Comparison of ENCODE assay signal across 8 mouse cellular contexts in the genomic region with DNA sequence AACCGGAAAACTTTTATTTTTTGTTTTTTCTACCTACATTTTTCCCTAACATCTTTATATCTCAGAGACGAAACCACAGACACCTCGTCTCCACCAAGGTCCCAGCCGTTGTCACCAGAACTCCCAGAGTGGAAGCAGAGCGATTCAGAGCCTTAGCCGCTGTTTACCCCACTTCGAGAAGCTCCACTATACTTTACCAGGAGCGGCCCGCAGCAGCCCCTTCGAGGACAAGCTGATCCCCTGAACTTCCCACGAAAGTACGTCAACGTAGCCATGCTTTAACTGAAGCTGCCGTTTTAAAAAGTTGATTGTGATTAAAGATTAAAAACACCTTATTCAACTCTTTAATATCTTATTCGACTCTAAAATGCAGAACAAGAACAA. TPM values are rescaled to one million over a fixed set of nuclear protein-coding genes. Genes with fewer than 3 reads are reported as not detected.
DNase-seq lines count a peak whose midpoint lies in the region; ATAC-seq and TF ChIP-seq lines count a peak whose summit lies in the region.

No protein-coding gene starts in this region.

- no peaks in the 10 kb centered on the region for H3K36me3 ChIP-seq in kidney, embryonic 14.5 days (ENCODE audit: control insufficient read depth, insufficient read depth, low read length)
- no peaks in the 10 kb centered on the region for H3K36me3 ChIP-seq in heart, postnatal 0 days (replicated peaks; ENCODE audit: control insufficient read depth, insufficient read depth, low read length)
- no peaks in the 10 kb centered on the region for H3K36me3 ChIP-seq in macrophage (ENCODE audit: inconsistent target)

- no peaks in the 10 kb centered on the region for H3K27me3 ChIP-seq in kidney, embryonic 14.5 days (ENCODE audit: control insufficient read depth, insufficient read depth, low read length)
- no peaks in the 10 kb centered on the region for H3K27me3 ChIP-seq in heart, postnatal 0 days (ENCODE audit: control insufficient read depth, insufficient read depth, low read length)

- 41% methylated on average over 15 of the region's 15 CpGs for WGBS in kidney, embryonic 14.5 days
- 28% methylated on average over 15 of the region's 15 CpGs for WGBS in heart, postnatal 0 days
- 31% methylated on average over 15 of the region's 15 CpGs for WGBS in macrophage (ENCODE audit: missing documents)

- no peak for TF ChIP-seq CTCF in heart, postnatal 0 days (IDR thresholded peaks at IDR 0.05; ENCODE audit: low read depth)

- H3K79me2 ChIP-seq in macrophage (ENCODE audit: inconsistent target), result no peaks in the 10 kb centered on the region

- TF ChIP-seq EP300 in heart, postnatal 0 days (IDR thresholded peaks at IDR 0.05; ENCODE audit: low read depth), result no peak

- no peak for DNase-seq in kidney, postnatal 10 days
- no peak for DNase-seq in heart, postnatal 0 days (ENCODE audit: low spot score)
- no peak for DNase-seq in adrenal gland, adult (ENCODE audit: inconsistent age in 2 of 2, low spot score in 1 of 2)
- DNase-seq in left cerebral cortex, postnatal 25 days (ENCODE audit: low spot score in 2 of 2), result no peak
- no peak for DNase-seq in retina, postnatal 1 day

- H3K9ac ChIP-seq in kidney, embryonic 14.5 days (ENCODE audit: low read depth, low read length), result no peak overlapping the region
- peak overlapping the region; percentile 52 for H3K9ac ChIP-seq in heart, postnatal 0 days (replicated peaks; ENCODE audit: low read depth, low read length)

- H3K4me2 ChIP-seq in kidney, embryonic 14.5 days (replicated peaks; ENCODE audit: low read depth, low read length), result peak overlapping the region; percentile 35
- peak overlapping the region; percentile 50 for H3K4me2 ChIP-seq in heart, postnatal 0 days (ENCODE audit: low read depth, low read length)

- peak; percentile 86 for ATAC-seq in kidney, embryonic 14.5 days (ENCODE audit: low FRiP score, low TSS enrichment)
- ATAC-seq in activated CD4-positive, CD25-positive, alpha-beta regulatory T cell, adult 4 months, result peak; percentile 41
- peak; percentile 79 for ATAC-seq in heart, postnatal 0 days (ENCODE audit: insufficient read depth, low read depth)

- H3K4me3 ChIP-seq in kidney, embryonic 14.5 days (ENCODE audit: low read length), result peak overlapping the region; percentile 45
- H3K4me3 ChIP-seq in heart, postnatal 0 days (ENCODE audit: low read depth, low read length), result peak overlapping the region; percentile 55
- peak overlapping the region; percentile 42 for H3K4me3 ChIP-seq in macrophage (ENCODE audit: inconsistent target)

- intact Hi-C loops in left cerebral cortex, postnatal 25 days (cut with DNase I), result loop anchor here (10.0 kb wide), 1 partner anchor 261 kb away; a partner anchor contains a TSS

- no peak overlapping the region for H3K27ac ChIP-seq in kidney, embryonic 14.5 days (ENCODE audit: low read depth, low read length)
- peak overlapping the region; percentile 67 for H3K27ac ChIP-seq in heart, postnatal 0 days (ENCODE audit: low read depth)
- H3K27ac ChIP-seq in macrophage, result no peak overlapping the region

- no peaks in the 10 kb centered on the region for H3K4me1 ChIP-seq in kidney, embryonic 14.5 days (ENCODE audit: control insufficient read depth, insufficient read depth, low read length)
- H3K4me1 ChIP-seq in heart, postnatal 0 days (ENCODE audit: control insufficient read depth, insufficient read depth), result no peaks in the 10 kb centered on the region

- H3K9me3 ChIP-seq in kidney, embryonic 14.5 days (ENCODE audit: control insufficient read depth, low read length), result no peaks in the 10 kb centered on the region
- no peaks in the 10 kb centered on the region for H3K9me3 ChIP-seq in heart, postnatal 0 days (replicated peaks; ENCODE audit: control insufficient read depth, low read length)

RNA-seq across cellular contexts. Expression of a gene that starts 1.6 kb away (rescaled TPM):
- 0.05 TPM in 1 of 2 replicates, not detected in the other for polyA plus RNA-seq in kidney, embryonic 14.5 days (2014; fragmentation: Nextera tagmentation; extraction: Ambion mirVana)
- not detected for polyA plus RNA-seq in activated CD4-positive, CD25-positive, alpha-beta regulatory T cell, adult 4 months (2017; shearing (Covaris generic))
- 0.19 TPM in 1 of 2 replicates, not detected in the other for total RNA-seq in heart, postnatal 0 days (2014; rRNA removed; ENCODE audit: low replicate concordance)
- 0.05 TPM in 1 of 2 replicates, not detected in the other for polyA plus RNA-seq in heart, postnatal 0 days (2015; fragmentation: Nextera tagmentation; extraction: Ambion mirVana)
- 1 to 10 TPM in 1 of 26 experiments, not detected in 25; 1.5 TPM for total RNA-seq in macrophage (2018; cell fraction: chromatin; rRNA removed)
- total RNA-seq in macrophage (2018; cell fraction: cytosol; rRNA removed), result under 1 TPM in 3 of 26 experiments, not detected in 23; 0.05 to 0.11 (median 0.09) TPM
- not detected for total RNA-seq in macrophage (2018; cell fraction: nucleus; rRNA removed)
- not detected in 3 replicates for polyA plus RNA-seq in macrophage (2018)
- total RNA-seq in left cerebral cortex, postnatal 25 days (2021), result under 1 TPM; 0.09 to 0.16 TPM

RNA-seq across cellular contexts. Expression of a gene that starts 30.7 kb away (rescaled TPM):
- not detected in 2 replicates for polyA plus RNA-seq in kidney, embryonic 14.5 days (2014; fragmentation: Nextera tagmentation; extraction: Ambion mirVana)
- polyA plus RNA-seq in activated CD4-positive, CD25-positive, alpha-beta regulatory T cell, adult 4 months (2017; shearing (Covaris generic)), result not detected
- total RNA-seq in heart, postnatal 0 days (2014; rRNA removed; ENCODE audit: low replicate concordance), result not detected in 2 replicates
- polyA plus RNA-seq in heart, postnatal 0 days (2015; fragmentation: Nextera tagmentation; extraction: Ambion mirVana), result not detected in 2 replicates
- not detected for total RNA-seq in macrophage (2018; cell fraction: chromatin; rRNA removed)
- total RNA-seq in macrophage (2018; cell fraction: cytosol; rRNA removed), result not detected
- total RNA-seq in macrophage (2018; cell fraction: nucleus; rRNA removed), result not detected
- not detected in 3 replicates for polyA plus RNA-seq in macrophage (2018)
- 1 to 10 TPM in 1 of 2 experiments, under 1 TPM in 1; 0.73 to 1.7 TPM for total RNA-seq in left cerebral cortex, postnatal 25 days (2021)
